Mouse (Mus musculus) testis, adult 2 months (tissue): ENCODE data around the gene Tmbim6. TPM values are rescaled to one million over a fixed set of nuclear protein-coding genes. Genes with fewer than 3 reads are reported as not detected.

Experiments used
- H3K27ac ChIP-seq: fragments of 200-500 bp; 2 replicates; pipeline ENCODE4 v1.5.1; 2012; ENCODE audit warnings: low read depth, low read length; ENCODE audit not compliant: control insufficient read depth, insufficient read depth
- H3K27me3 ChIP-seq: fragments of 200-500 bp; 2 replicates; pipeline ENCODE4 v1.6.1; 2012; ENCODE audit warnings: mild to moderate bottlenecking, low read length, moderate library complexity; ENCODE audit not compliant: control insufficient read depth, insufficient read depth
- H3K36me3 ChIP-seq: fragments of 200-500 bp; 2 replicates; pipeline ENCODE4 v1.6.1; 2012; ENCODE audit warnings: mild to moderate bottlenecking, low read length; ENCODE audit not compliant: control insufficient read depth, insufficient read depth
- H3K4me1 ChIP-seq: fragments of 200-500 bp; 2 replicates; pipeline ENCODE4 v1.6.1; 2012; ENCODE audit warnings: low read length; ENCODE audit not compliant: control insufficient read depth, insufficient read depth
- H3K4me3 ChIP-seq: fragments of 200-500 bp; 2 replicates; pipeline ENCODE4 v1.5.1; 2012; ENCODE audit warnings: low read depth, mild to moderate bottlenecking, low read length, moderate library complexity, mixed read lengths; ENCODE audit not compliant: control insufficient read depth
- CTCF ChIP-seq: fragments of 200-500 bp; IDR thresholded peaks from 2 replicates; pipeline ENCODE4 v1.5.1; 2012; ENCODE audit warnings: low read depth, mild to moderate bottlenecking, inconsistent platforms, low read length, moderate library complexity; ENCODE audit not compliant: control insufficient read depth, insufficient read depth, insufficient replicate concordance
- POLR2A ChIP-seq: fragments of 200-500 bp; IDR thresholded peaks from 2 replicates; pipeline ENCODE4 v1.6.1; 2012; ENCODE audit warnings: low read depth, mild to moderate bottlenecking, inconsistent platforms, low read length, moderate library complexity; ENCODE audit not compliant: control insufficient read depth
- polyA plus RNA-seq: library from polyadenylated mRNA; depleted of rRNA; stranded (reverse); fragments of >200 nt; gene quantifications from 2 replicates; pipeline ENCODE4 v1.2.3, GENCODE M21; 2012; rRNA removed

Tmbim6 gene
- polyA plus RNA-seq, 1 experiment: 786 TPM

- peak overlapping the region; percentile 5; the same call in 1 of the 2 replicates for H3K27ac ChIP-seq
- peaks cover 14% of the 10 kb centered on the region for H3K4me1 ChIP-seq
These were observed 63.8 kb downstream of the Tmbim6 start for GRCm38 (mm10) chr15:99456338-99456962.

DNA sequence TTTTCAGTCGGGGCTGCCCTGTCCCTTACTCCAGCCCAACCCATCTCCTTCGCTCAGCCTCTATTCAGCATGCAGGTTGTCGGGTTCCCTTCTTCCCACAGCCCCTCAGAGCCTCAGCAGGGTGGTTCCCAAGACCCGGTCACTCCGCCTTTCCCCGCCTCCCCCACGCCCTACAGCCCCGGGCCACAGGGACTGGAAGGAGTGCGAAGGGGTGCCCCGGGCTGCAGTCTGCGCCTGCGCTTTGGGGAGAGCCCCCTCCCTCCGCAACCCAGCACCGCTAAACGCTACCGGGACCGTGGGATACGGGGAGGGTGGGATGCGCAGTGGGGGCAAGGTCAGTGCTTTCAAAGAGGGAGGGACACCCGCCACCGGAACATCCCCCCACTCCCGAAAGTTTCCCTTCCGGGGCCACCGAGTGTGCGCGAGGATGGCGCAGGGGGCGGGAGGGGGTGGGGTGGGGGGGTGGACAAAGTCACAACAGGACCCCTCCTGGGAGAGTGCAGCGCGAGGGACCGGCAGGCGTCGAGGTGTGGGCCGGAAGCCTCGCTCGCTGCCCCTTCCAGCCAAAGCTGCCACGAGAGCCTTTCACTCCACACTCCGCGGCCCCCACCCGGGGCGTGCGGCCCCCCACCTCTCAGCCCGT is 64.4 kb downstream of the Tmbim6 start:
- Histone ChIP-seq H3K27me3 (no peaks in the 10 kb centered on the region), H3K27ac (peak overlapping the region; percentile 66), H3K36me3 (no peaks in the 10 kb centered on the region), H3K4me1 (peaks cover 14% of the 10 kb centered on the region), H3K4me3 (peak overlapping the region; percentile 85)
- TF ChIP-seq CTCF (no peak), POLR2A (no peak)

More at GRCm38 (mm10) chr15:99456338-99456962, 63.8 kb downstream of the Tmbim6 start:
- Histone ChIP-seq H3K36me3 (no peaks in the 10 kb centered on the region), H3K4me3 (peak overlapping the region; percentile 85), H3K27me3 (no peaks in the 10 kb centered on the region)
- TF ChIP-seq POLR2A (no peak), CTCF (no peak)

- H3K4me3 ChIP-seq: peak within 1 kb of the TSS; percentile 85
- H3K36me3 ChIP-seq: no peaks in the 10 kb centered on the region
- no peak for TF ChIP-seq POLR2A
- no peak for TF ChIP-seq CTCF
- peak within 1 kb of the TSS; percentile 85 for H3K27ac ChIP-seq
- no peaks in the 10 kb centered on the region for H3K27me3 ChIP-seq
- peaks cover 14% of the 10 kb centered on the region for H3K4me1 ChIP-seq
These were observed 65.1 kb downstream of the Tmbim6 start, which contains the start of gene Nckap5l for GRCm38 (mm10) chr15:99457606-99458401. Gene Nckap5l, minus strand, starts transcription at chr15:99457748.

Other genes with a start within 250 kb of the Tmbim6 start
- gene Kcnh3, start 168.0 kb upstream of the Tmbim6 start, polyA plus RNA-seq: 0.89 and 1.00 TPM in 2 replicates
- gene Mcrs1, start 140.9 kb upstream of the Tmbim6 start, polyA plus RNA-seq: 113 and 124 TPM in 2 replicates
- 104 and 118 TPM in 2 replicates for gene Prpf40b, start 97.8 kb upstream of the Tmbim6 start, polyA plus RNA-seq
- 57.2 and 58.2 TPM in 2 replicates for gene Fam186b, start 97.0 kb upstream of the Tmbim6 start, polyA plus RNA-seq
- gene Fmnl3, start 22.4 kb upstream of the Tmbim6 start, polyA plus RNA-seq: 14.3 and 15.3 TPM in 2 replicates
- 3.9 and 4.4 TPM in 2 replicates for gene Nckap5l, start 64.9 kb downstream of the Tmbim6 start, polyA plus RNA-seq
- gene Bcdin3d, start 81.8 kb downstream of the Tmbim6 start, polyA plus RNA-seq: 4.6 and 4.7 TPM in 2 replicates
- gene Faim2, start 135.3 kb downstream of the Tmbim6 start, polyA plus RNA-seq: 0.19 and 0.72 TPM in 2 replicates
- 13.8 and 16.9 TPM in 2 replicates for gene Aqp2, start 186.2 kb downstream of the Tmbim6 start, polyA plus RNA-seq
- gene Aqp5, start 197.9 kb downstream of the Tmbim6 start, polyA plus RNA-seq: 1.1 and 1.6 TPM in 2 replicates
- not detected in 2 replicates for gene Aqp6, start 208.5 kb downstream of the Tmbim6 start, polyA plus RNA-seq